Mouse (Mus musculus): ENCODE data around the gene Nptn.

DNA sequence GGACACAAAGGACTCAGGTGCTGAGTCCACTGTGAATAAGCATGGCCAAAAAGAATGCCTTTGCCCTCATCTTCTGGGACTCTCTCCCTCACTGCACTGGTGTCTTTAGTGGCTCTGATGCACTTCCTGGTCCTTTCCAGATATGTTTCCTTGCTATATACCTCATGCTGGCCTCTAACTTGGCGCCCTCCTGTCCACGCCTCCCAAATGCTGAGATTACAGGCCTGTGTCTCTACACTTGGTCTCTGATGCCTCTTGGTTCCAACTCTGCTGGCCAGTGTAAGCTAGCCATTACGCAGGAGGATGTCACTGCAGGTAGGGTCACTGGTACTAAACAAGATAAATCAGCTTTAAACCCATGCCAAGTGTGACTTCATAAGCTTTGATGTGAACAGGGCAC is 86.1 kb downstream of the Nptn start:
- TF ChIP-seq CTCF (IDR thresholded peaks at IDR 0.05; ENCODE audit: insufficient read depth, low read length) (no peak), POLR2A (IDR thresholded peaks at IDR 0.05; ENCODE audit: borderline replicate concordance, extremely low read depth, low read depth, low read length) (no peak)
